Comparison of ENCODE assay signal across 10 mouse cellular contexts in the genomic region with DNA sequence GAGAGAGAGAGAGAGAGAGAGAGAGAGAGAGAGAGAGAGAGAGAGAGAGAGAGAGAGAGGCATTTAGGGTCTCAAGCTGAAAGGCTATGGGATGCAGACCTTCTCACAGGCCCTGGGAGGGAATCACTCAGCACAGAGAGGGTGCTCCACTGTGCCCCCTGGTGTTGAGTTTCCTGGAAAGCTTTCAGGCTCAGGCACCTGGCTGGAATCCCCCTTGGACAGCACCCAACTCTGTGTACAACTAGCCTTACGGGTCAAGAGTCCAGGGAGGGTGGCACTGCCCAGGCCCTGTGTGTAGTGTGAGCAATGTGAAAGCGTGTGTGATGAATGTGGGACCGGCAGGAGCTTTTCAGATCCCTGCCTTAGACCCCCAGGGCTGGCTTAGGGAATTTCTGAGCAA. TPM values are rescaled to one million over a fixed set of nuclear protein-coding genes. Genes with fewer than 3 reads are reported as not detected.
DNase-seq lines count a peak whose midpoint lies in the region; ATAC-seq and TF ChIP-seq lines count a peak whose summit lies in the region.
"Had no signal": no experiment of that assay in that cellular context is flagged by ENCODE, and none has a peak within 500 bp of the region (broad histone marks: within the 10 kb centered on the region; RNA-seq: fewer than 3 reads in every experiment).

No protein-coding gene starts in this region.

- H3K27ac ChIP-seq in midbrain, embryonic 11.5 days (ENCODE audit: low read depth, low read length) = no peak overlapping the region
- H3K27ac ChIP-seq in midbrain, embryonic 13.5 days = no peak overlapping the region
- H3K27ac ChIP-seq in cerebellum, adult 2 months (ENCODE audit: insufficient read depth, low read length) = no peak overlapping the region
- H3K27ac ChIP-seq: embryonic facial prominence, embryonic 13.5 days had no signal

- DNase-seq in adrenal gland, postnatal 14 days = peak; percentile 69
- DNase-seq in adrenal gland, adult 8-10 months = no peak
- DNase-seq in midbrain, embryonic 11.5 days (ENCODE audit: low spot score, missing footprints) = peak; percentile 92
- peak; percentile 89 to 91 for DNase-seq in kidney, postnatal 36 days
- peak; percentile 32 for DNase-seq in retina, postnatal 7 days (ENCODE audit: low read depth, low spot score)
- DNase-seq in cerebellum, adult 2 months = no peak
- DNase-seq in left cerebral cortex, postnatal 14 days (ENCODE audit: low spot score in 2 of 2) = no peak

- TF ChIP-seq CTCF in cerebellum, adult 2 months (IDR thresholded peaks at IDR 0.05; ENCODE audit: borderline replicate concordance, insufficient read depth, low read depth, low read length) = no peak

- H3K4me2 ChIP-seq in midbrain, embryonic 11.5 days = no peak overlapping the region
- no peak overlapping the region for H3K4me2 ChIP-seq in midbrain, embryonic 13.5 days (replicated peaks)
- H3K4me2 ChIP-seq: embryonic facial prominence, embryonic 13.5 days had no signal

- no peak for TF ChIP-seq POLR2A in cerebellum, adult 2 months (IDR thresholded peaks at IDR 0.05; ENCODE audit: borderline replicate concordance, insufficient read depth, low read length)

- H3K4me3 ChIP-seq in midbrain, embryonic 11.5 days (ENCODE audit: low read depth, low read length) = no peak overlapping the region
- H3K4me3 ChIP-seq in midbrain, embryonic 13.5 days (replicated peaks) = no peak overlapping the region
- no peak overlapping the region for H3K4me3 ChIP-seq in cerebellum, adult 2 months (replicated peaks; ENCODE audit: insufficient read depth, low read depth, low read length)
- H3K4me3 ChIP-seq: embryonic facial prominence, embryonic 13.5 days had no signal

- H3K9me3 ChIP-seq in midbrain, embryonic 11.5 days (ENCODE audit: control insufficient read depth, low read length) = no peaks in the 10 kb centered on the region
- no peaks in the 10 kb centered on the region for H3K9me3 ChIP-seq in midbrain, embryonic 13.5 days
- H3K9me3 ChIP-seq: embryonic facial prominence, embryonic 13.5 days had no signal

- ATAC-seq in midbrain, embryonic 11.5 days (ENCODE audit: low FRiP score) = peak; percentile 40; the same call in 1 of the 2 replicates
- no peak for ATAC-seq in midbrain, embryonic 13.5 days

- no peaks in the 10 kb centered on the region for H3K36me3 ChIP-seq in midbrain, embryonic 11.5 days (ENCODE audit: control insufficient read depth, insufficient read depth, low read length)
- no peaks in the 10 kb centered on the region for H3K36me3 ChIP-seq in midbrain, embryonic 13.5 days
- H3K36me3 ChIP-seq: embryonic facial prominence, embryonic 13.5 days had no signal

- H3K4me1 ChIP-seq in midbrain, embryonic 11.5 days (ENCODE audit: control insufficient read depth, insufficient read depth, low read length) = peaks cover 2% of the 10 kb centered on the region; the same call in 1 of the 2 replicates
- peaks cover 27% of the 10 kb centered on the region for H3K4me1 ChIP-seq in midbrain, embryonic 13.5 days (replicated peaks)
- peaks cover 12% of the 10 kb centered on the region for H3K4me1 ChIP-seq in cerebellum, adult 2 months (ENCODE audit: control insufficient read depth, insufficient read depth, low read length)

- H3K9ac ChIP-seq in midbrain, embryonic 11.5 days (ENCODE audit: low read length) = no peak overlapping the region
- no peak overlapping the region for H3K9ac ChIP-seq in midbrain, embryonic 13.5 days (replicated peaks)
- H3K9ac ChIP-seq: embryonic facial prominence, embryonic 13.5 days had no signal

- intact Hi-C loops in left cerebral cortex, postnatal 14 days (cut with DNase I) = no loop called here

- no peaks in the 10 kb centered on the region for H3K27me3 ChIP-seq in midbrain, embryonic 11.5 days (ENCODE audit: control insufficient read depth, insufficient read depth, low read length)
- no peaks in the 10 kb centered on the region for H3K27me3 ChIP-seq in midbrain, embryonic 13.5 days
- H3K27me3 ChIP-seq in cerebellum, adult 2 months (ENCODE audit: control insufficient read depth, insufficient read depth, low read length) = no peaks in the 10 kb centered on the region
- H3K27me3 ChIP-seq: embryonic facial prominence, embryonic 13.5 days had no signal

- 69% methylated on average over 3 of the region's 3 CpGs for WGBS in midbrain, embryonic 11.5 days
- WGBS in midbrain, embryonic 13.5 days = 53% methylated on average over 3 of the region's 3 CpGs
- 68% methylated on average over 3 of the region's 3 CpGs for WGBS in cerebellum, adult 2 months

RNA-seq across cellular contexts. Expression of a gene that starts 4.1 kb away (rescaled TPM):
- 2.1 and 2.4 TPM in 2 replicates for total RNA-seq in adrenal gland, postnatal 14 days (2021)
- 1 to 10 TPM in 2 of 4 experiments, under 1 TPM in 2; 0.40 to 1.4 (median 0.94) TPM for total RNA-seq in adrenal gland, adult 8-10 months (2022)
- polyA plus RNA-seq in midbrain, embryonic 11.5 days (2014; fragmentation: Nextera tagmentation; extraction: Ambion mirVana) = 0.18 and 0.23 TPM in 2 replicates
- 0.21 and 0.28 TPM in 2 replicates for polyA plus RNA-seq in midbrain, embryonic 13.5 days (2015; fragmentation: Nextera tagmentation; extraction: Ambion mirVana)
- polyA plus RNA-seq in cerebellum, adult 2 months (2012; rRNA removed) = 0.57 and 0.60 TPM in 2 replicates
- under 1 TPM; 0.66 to 0.79 TPM for total RNA-seq in left cerebral cortex, postnatal 14 days (2021)

RNA-seq across cellular contexts. Expression of a gene that starts 21.9 kb away (rescaled TPM):
- total RNA-seq in adrenal gland, postnatal 14 days (2021) = 58.6 and 86.2 TPM in 2 replicates
- 100 to 1,000 TPM; 160 to 412 (median 278) TPM for total RNA-seq in adrenal gland, adult 8-10 months (2022)
- polyA plus RNA-seq in midbrain, embryonic 11.5 days (2014; fragmentation: Nextera tagmentation; extraction: Ambion mirVana) = 10.1 and 11.1 TPM in 2 replicates
- 17.8 and 19.0 TPM in 2 replicates for polyA plus RNA-seq in midbrain, embryonic 13.5 days (2015; fragmentation: Nextera tagmentation; extraction: Ambion mirVana)
- polyA plus RNA-seq in cerebellum, adult 2 months (2012; rRNA removed) = 19.2 and 22.0 TPM in 2 replicates
- 10 to 100 TPM; 12.4 to 13.7 TPM for total RNA-seq in left cerebral cortex, postnatal 14 days (2021)

RNA-seq across cellular contexts. Expression of a gene that starts 36.9 kb away (rescaled TPM):
- 6.2 and 9.8 TPM in 2 replicates for total RNA-seq in adrenal gland, postnatal 14 days (2021)
- total RNA-seq in adrenal gland, adult 8-10 months (2022) = 10 to 100 TPM in 2 of 4 experiments, 1 to 10 TPM in 2; 6.8 to 11.1 (median 9.8) TPM
- polyA plus RNA-seq in midbrain, embryonic 11.5 days (2014; fragmentation: Nextera tagmentation; extraction: Ambion mirVana) = 3.5 and 3.7 TPM in 2 replicates
- polyA plus RNA-seq in midbrain, embryonic 13.5 days (2015; fragmentation: Nextera tagmentation; extraction: Ambion mirVana) = 10.1 and 10.8 TPM in 2 replicates
- polyA plus RNA-seq in cerebellum, adult 2 months (2012; rRNA removed) = 20.9 and 21.9 TPM in 2 replicates
- 10 to 100 TPM; 37.3 to 41.4 TPM for total RNA-seq in left cerebral cortex, postnatal 14 days (2021)

RNA-seq across cellular contexts. Expression of a gene that starts 58.1 kb away (rescaled TPM):
- total RNA-seq in adrenal gland, postnatal 14 days (2021) = 5.6 and 8.5 TPM in 2 replicates
- total RNA-seq in adrenal gland, adult 8-10 months (2022) = 10 to 100 TPM in 1 of 4 experiments, 1 to 10 TPM in 1, under 1 TPM in 1, not detected in 1; 0.37 to 12.5 (median 6.0) TPM
- 0.07 TPM in 1 of 2 replicates, not detected in the other for polyA plus RNA-seq in midbrain, embryonic 11.5 days (2014; fragmentation: Nextera tagmentation; extraction: Ambion mirVana)
- 0.07 and 0.10 TPM in 2 replicates for polyA plus RNA-seq in midbrain, embryonic 13.5 days (2015; fragmentation: Nextera tagmentation; extraction: Ambion mirVana)
- polyA plus RNA-seq in cerebellum, adult 2 months (2012; rRNA removed) = 0.73 and 1.1 TPM in 2 replicates
- total RNA-seq in left cerebral cortex, postnatal 14 days (2021) = under 1 TPM in 1 of 2 experiments, not detected in 1; 0.19 TPM
- polyA plus RNA-seq: C2C12; embryonic facial prominence, embryonic 13.5 days had no signal

Comparison
In these comparisons a context has a peak if more than half of its experiments do, and no peak if none do; other contexts are left out.
1. DNase-seq: peak in adrenal gland, postnatal 14 days (single experiment), midbrain, embryonic 11.5 days (single experiment), kidney, postnatal 36 days (2 of 2) and retina, postnatal 7 days (single experiment); none in adrenal gland, adult 8-10 months (single experiment), cerebellum, adult 2 months (0 of 2) and left cerebral cortex, postnatal 14 days (0 of 2).